Mouse (Mus musculus) spleen, postnatal 10 days (tissue): ENCODE measurements around the gene Tmem132a.
A peak's percentile ranks its signal among the peaks of the same experiment; 100 is the strongest.

ENCODE experiments used
- DNase-seq, 2 experiments: peaks; one replicate each; pipeline ENCODE4 v3.0.0; 2021 to 2022; ENCODE audit warnings: low spot score in 2 of 2

Tmem132a gene

GRCm38 (mm10) chr19:10869886-10870527 lies at the start of gene Tmem132a:
TSS of gene Tmem132a (minus strand) at chr19:10869940.
- DNase-seq = no peak

GRCm38 (mm10) chr19:10918321-10918991 lies 48.7 kb upstream of the Tmem132a start:
- no peak for DNase-seq

DNA sequence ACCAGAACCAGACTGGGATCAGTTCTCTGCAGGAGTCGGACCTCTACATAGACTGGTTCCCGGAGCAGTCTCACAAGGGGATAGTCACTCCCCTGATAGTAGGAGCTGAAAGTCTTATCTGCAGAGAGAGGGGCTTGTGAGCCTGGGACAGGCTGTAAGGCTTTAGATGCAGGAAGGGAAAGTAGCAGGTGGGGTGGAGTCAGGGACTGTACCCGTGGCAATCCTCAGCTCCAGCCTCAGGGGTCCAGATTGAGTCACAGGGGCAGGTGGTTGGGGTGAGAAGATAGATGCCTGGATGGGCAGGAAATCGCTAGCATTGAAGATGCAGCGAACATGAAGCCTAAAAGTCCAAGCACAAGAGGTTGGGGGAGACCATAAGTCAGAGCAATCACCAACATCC lies 46.8 kb upstream of the Tmem132a start:
- DNase-seq = no peak

GRCm38 (mm10) chr19:10914870-10915269 lies 45.1 kb upstream of the Tmem132a start:
- DNase-seq = no peak

- no peak for DNase-seq
Measured at GRCm38 (mm10) chr19:10914291-10914690, 44.6 kb upstream of the Tmem132a start.

- no peak for DNase-seq
Measured at GRCm38 (mm10) chr19:10909087-10909721, 39.5 kb upstream of the Tmem132a start.

DNA sequence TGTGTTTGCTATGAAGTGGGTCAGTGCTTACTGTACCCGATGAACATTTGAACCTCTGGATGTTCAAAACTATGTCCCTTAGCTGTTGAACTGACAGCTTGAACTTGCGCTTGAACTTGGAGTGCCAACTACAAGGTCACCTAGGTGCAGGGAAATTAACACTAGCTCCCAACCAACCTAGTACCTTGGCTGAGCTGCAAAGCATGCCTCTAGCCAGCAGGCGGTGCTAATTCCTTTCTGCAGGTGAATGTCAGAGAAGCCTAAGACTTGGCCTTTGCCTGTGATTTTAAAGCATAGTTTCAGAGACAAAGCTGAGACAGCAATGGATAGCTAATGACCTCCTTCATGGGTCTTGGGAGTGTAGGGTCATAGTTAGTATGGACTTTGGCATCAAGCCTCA lies 38.2 kb upstream of the Tmem132a start:
- DNase-seq = peak; percentile 35 to 73

DNA sequence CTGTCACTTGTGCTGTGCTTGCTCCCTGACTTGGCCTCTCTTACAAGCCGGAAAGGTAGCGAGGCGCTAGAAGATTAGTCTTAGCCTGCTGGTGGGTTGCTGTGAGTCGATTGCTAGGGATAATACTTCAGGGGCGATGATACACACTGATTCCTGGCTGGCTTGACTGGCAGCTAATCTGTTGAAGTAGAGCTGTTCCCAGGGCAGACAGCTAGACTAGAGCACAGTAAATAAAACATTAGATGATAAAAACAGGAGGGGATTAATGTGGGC lies 35.9 kb upstream of the Tmem132a start:
- DNase-seq = no peak

DNA sequence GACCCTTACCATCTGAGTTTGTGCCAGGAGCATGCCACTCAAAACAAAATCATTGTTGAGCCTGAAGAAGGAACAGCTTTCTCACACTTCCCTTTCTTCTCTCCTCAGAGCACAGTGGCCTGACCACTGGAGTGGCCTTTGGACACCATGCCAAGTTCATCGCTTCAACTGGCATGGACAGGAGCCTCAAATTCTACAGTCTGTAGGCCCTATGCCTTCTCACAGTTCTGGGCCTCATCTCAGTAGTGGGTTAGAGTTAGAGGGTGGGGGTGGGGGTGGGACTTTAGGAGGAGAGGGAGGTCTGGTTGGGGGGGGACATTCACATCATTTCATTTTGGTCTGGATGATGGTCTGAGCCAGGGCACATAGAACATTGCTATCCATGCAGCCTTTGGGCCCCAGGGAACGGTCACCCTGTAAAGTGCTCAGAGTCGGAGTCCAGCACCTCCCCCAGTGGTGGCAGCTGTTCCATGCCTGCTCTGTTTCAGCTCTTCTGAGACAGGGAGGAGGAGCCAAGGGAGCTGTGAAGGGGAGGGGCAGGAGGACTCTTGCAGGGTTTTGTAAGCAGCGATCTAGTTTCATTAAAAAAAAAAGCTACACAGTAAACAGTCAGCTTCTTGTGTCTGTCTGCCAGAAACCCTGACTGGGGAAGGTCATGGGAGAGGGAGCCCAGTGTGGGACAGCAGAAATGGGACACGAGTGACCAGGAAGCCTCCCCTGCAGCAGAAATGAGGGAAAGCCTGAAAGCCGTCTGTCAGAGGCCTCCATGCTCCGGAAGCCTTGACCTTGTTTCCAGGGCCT lies 35.4 kb upstream of the Tmem132a start:
- peak in 1 of 2 experiments; percentile 27 for DNase-seq

DNA sequence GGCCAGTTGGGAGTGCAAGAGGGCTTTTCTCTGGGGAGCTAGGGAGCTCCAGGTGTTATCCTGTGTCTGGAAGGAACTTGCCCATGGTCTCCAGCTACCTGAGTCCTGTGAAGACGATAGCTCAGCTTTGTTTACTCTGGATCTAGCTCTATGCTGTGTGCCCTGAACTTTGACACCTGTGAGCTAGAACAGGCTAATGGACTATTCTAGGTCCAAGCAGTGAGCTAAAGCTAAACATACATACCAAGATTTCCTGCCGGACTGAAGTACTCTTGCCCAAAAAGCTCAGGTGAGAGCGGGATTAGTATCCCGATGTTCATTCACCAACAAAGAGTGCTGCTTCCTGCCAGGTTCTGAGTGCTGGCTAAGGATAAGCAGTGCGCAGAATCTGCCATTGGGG lies 34.8 kb upstream of the Tmem132a start:
- DNase-seq = no peak

GRCm38 (mm10) chr19:10901046-10901445 lies 31.3 kb upstream of the Tmem132a start:
- no peak for DNase-seq

- DNase-seq = no peak
Measured at GRCm38 (mm10) chr19:10900315-10900714, 30.6 kb upstream of the Tmem132a start.

DNA sequence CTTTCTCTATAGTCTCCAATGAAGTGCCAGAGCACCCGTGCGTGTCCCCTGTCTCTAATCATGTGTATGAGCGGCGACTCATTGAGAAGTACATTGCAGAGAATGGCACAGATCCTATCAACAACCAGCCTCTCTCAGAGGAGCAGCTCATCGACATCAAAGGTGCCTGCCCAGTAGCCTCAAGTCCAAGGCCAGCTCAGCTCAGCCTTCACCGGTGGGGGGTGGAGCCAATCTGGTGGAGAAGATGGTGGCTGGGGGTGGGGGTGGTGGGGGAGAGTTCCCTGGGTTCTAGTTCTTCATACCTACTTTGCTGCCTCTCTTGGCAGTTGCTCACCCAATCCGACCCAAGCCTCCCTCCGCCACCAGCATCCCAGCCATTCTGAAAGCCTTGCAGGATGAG lies 27.8 kb upstream of the Tmem132a start:
- DNase-seq = no peak

- no peak for DNase-seq
Measured at GRCm38 (mm10) chr19:10896849-10897248, 27.1 kb upstream of the Tmem132a start.

DNA sequence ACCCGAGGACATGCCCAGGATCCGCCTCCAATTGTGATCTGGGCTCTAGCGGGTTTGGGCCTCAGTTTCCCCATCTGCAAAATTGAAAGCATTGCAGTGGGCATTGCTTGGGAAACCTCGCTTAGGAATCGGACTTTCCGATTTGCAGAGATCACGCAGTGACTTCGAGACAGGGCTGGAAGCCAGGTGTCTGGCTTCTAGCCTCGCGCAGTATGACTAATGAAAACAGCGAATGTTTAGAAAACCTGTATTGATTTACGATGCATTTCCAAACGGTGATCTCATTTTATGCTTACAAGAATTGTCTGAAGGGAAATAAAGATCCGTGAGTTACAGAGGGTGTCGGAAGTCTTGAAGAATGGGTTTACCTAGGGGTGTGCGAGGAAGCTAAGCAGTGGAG lies 26.0 kb upstream of the Tmem132a start:
- no peak for DNase-seq

DNA sequence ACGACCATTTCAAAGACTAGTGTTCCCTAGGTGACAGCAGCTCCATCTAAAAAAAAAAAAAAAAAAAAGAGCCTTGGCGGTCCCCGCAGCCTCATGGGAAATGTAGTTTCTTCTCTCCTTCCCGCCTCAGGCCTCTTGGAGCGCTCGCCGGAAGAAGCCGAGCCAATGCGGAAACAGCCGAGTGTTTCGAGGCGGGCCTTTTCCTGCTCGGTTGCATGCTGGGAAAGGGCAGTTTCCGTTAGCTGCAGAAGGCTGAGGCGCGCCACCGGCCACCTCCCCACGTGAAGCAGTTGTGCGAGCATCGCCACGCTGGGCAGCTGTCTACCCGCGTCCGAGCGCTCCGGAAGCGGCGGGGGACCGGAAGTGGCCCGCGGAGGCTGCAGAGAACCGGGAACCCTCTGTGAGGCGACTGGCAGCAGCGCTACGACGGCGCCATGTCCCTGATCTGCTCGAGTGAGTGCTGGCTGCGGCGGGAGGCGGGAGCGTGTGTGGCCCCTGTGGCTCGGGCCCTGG lies 25.3 kb upstream of the Tmem132a start, which contains the start of gene Prpf19:
TSS of gene Prpf19 (plus strand) at position 216 of the 513 bp plus-strand sequence.
- DNase-seq = peak; percentile 88 to 97

DNA sequence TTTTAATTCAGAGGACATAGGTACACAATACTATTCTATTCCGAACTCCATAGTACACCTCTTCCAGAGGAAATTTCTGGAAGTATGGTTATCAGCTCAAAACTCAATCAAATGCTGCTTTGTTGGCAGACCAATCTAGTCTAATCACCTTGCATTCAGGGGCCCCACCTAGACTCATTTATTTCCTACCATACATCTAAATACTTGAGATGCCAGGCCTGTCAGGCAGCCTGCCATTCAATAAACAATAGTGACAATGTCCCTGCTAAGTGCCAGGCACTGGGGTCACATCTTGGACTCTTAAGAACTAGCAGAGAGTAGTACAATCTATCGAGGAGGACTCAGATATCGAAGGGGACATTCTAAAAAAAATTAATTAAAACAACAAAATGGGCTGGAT lies 22.5 kb upstream of the Tmem132a start:
- no peak for DNase-seq

GRCm38 (mm10) chr19:10881426-10882154 lies 11.8 kb upstream of the Tmem132a start, which contains the start of gene Tmem109:
TSS of gene Tmem109 (minus strand) at chr19:10882001.
- DNase-seq = peak; percentile 78 to 93

DNA sequence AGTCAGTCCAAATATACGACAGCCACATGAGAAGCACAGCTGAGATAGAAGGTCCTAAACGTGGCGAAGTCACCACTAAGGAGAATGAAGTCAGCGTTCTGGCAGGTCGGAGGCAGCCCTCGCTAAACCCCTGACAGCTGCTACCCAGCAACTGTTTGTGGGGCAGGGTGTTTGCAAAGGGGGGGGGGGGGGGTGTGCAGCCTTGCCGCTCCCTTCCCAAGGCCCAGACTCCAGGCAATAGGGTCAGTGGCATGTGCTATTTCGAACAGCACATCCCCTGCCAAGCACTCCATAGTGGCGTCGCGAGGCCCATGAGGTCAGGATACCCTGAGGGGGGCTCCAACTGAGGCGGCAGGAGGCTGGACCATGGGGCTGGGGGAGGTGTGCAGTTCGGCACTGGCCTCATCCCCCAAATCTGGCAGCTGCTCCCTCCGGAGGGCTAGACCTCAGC lies 11.3 kb upstream of the Tmem132a start:
- peak in 1 of 2 experiments; percentile 14 for DNase-seq

GRCm38 (mm10) chr19:10880085-10880974 lies 10.6 kb upstream of the Tmem132a start:
- DNase-seq = peak; percentile 32 to 76
